Mouse (Mus musculus): Measurements from ENCODE around the gene A1cf. TPM values are rescaled to one million over a fixed set of nuclear protein-coding genes. Genes with fewer than 3 reads are reported as not detected.

A1cf gene
- not detected in 2 replicates for polyA plus RNA-seq (2021; fragmentation: Nextera tagmentation)
- long read RNA-seq, experiment 1, result 0 reads
- long read RNA-seq, experiment 2, result 0 reads

GRCm38 (mm10) chr19:31868521-31868920, at the start of gene A1cf:
Gene A1cf (plus strand): TSS chr19:31868764.

Other genes with a start within 250 kb of the A1cf start
- gene Prkg1, start 103.7 kb upstream of the A1cf start, polyA plus RNA-seq (2021; fragmentation: Nextera tagmentation), result 3.3 and 3.7 TPM in 2 replicates
- 0.74 and 0.95 TPM in 2 replicates for gene Asah2, start 239.4 kb downstream of the A1cf start, polyA plus RNA-seq (2021; fragmentation: Nextera tagmentation)

Measured in layer of hippocampus, adult 6 months (tissue).